Mouse (Mus musculus) right cerebral cortex, adult 18-20 months (tissue): ENCODE measurements around the gene Slc25a29.

Experiments
- DNase-seq: peaks from one replicate; pipeline ENCODE4 v3.0.0; 2022; ENCODE audit warnings: mixed read lengths

Slc25a29 gene

DNA sequence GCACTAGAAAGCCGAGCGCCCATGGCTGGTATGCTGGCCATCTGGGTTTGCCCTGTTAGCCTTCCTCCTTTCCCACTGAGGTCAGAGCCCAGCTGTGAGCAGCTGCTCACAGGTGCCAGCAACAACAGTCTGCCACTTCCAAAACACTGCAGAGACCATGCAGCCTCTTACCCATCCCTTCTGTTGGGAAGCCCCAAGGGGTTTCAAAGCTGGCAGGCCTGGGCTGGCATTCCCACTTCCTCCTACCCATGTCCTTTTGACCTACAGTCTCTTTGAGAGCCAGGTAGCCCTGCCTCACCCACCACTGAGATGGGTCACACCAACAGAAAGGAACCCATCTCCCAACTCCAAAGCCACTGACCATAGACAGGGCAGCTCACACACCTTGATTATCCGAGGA is 2.3 kb downstream of the Slc25a29 start:
- DNase-seq: no peak

DNA sequence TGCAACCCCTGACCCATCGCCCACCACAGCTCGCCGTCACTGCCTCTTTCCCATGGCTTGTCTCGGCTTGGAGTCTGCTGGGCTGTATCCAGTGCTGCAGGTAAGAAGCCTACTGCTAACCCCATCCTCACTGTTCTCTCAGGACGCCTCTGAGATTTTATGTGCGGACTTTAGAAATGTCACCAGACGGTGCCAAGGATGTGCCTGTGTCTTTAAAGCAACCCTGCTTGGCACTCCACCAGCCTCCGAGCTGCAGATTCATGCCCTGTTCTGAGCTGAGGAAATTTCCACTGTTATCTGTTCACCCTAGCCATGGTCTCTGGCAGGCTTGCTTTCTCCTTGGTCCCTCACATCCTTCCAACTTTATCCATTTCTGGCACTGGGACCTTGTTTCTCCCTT is 2.8 kb downstream of the Slc25a29 start:
- peak; percentile 37 for DNase-seq

DNA sequence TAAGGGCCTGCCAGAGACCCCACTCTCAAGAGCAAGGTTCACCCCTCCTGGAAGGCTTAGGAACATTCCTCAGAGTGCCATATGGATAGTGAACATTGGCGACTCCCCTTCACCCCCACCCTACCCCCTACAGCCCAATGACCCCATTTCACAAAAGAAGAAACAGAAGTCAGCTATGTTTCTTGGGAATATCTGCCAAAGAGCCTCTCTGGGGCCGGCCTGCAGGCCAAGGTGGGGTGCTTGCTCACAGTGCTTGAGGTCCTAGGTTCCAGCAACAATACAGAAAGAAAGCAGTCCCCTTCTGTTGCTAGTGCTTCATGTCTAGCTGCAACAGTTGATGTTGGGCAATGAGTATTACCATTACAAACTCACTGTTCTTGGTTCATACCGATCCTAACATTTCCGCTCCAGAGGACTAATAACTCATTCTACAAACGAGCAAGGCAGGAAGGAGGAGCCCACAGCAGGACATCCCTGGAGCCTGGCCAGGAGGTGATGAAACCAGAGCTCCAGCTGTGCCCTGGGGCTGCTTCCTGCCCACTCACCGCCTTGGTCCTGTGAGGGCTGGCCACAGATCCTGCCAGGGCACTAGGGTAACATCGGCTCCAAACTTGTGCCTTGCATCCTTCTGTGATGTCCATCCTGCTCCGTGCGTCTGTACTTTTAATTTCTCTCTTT is 3.6 kb downstream of the Slc25a29 start:
- DNase-seq: peak; percentile 40

DNA sequence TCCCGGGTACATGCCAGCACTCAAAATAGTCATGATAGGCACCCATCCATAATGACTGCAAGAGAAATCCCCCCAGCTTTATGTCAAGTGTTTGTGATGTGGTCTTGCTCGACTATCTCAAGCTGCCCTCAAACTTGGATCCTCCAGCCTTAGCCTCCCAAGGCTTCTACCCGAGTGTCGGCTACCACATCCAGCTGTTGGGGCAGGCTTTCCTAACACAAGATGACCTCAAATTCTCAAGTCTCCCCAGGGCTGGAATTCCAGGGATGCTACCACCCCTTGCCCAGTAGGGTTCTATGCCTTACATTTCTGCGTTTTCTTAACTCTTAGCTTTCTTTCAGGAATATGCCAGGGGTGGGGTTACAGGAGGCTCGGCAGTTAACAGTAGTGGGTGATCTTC is 5.3 kb downstream of the Slc25a29 start:
- no peak for DNase-seq

DNA sequence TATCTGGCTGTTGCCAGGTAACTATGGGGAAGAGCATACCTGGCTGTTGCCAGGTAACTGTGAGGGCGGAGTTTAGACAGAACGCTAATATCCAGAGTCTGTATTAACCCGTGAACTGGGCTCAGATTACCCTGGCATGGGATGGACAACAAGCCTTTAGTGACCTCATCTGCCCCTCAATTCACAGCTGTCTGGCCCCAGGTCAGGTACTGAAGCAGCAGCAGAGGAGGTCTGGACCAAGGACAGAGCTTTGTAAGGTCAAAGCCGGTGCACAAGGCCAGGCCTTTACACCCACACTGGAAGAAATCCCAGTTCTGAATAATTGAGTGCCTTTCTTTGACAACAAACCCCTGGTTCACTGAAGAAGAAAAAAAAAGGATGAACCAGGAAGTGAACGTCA is 6.0 kb downstream of the Slc25a29 start:
- DNase-seq: no peak

DNA sequence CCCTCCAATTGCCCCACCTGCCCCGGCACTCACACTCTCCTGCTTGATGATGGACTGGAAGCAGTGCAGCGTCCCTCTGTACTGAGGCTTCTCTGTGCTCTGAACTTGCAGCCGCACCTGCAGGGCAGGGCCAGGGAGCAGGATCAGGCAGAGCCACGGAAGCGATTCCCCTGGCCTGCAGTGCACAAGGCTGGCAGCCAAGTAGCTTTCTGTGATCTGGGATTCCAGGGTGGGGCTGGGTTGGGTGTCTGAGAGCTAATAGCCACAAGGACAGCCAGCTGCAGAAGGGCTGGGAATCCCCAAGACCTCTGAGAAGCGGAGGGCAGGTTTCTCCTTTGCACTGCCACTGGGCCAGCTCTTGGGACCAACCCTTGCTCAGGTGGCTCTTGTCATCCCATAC is 8.0 kb downstream of the Slc25a29 start:
- no peak for DNase-seq

DNA sequence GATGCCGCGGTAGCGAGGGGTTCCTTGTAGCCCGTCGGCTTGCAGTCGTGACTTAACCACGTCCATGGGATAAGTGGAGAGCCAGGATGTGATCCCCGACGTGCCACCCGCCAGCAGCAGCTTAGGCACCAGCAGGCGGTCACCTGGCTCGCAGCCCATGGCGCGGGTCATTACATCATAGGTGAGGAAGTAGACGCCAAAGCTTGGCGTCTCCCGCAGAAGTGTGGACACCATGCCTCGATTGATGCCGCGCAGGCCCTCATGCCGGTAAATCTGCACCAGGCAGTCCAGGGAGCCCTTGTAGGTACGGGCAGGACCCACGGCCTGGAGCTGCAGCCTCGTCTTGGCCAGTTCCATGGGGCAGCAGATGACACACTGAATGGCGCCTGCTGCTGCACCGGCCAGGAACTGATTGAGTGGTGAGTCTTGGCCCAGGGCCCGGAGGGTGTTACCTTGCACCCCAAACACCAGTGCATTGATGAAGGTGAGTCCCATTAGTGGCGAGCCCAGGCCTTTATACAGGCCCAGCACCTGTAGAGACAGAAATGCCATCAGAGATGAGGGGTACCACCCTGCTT is 8.6 kb downstream of the Slc25a29 start:
- no peak for DNase-seq

DNA sequence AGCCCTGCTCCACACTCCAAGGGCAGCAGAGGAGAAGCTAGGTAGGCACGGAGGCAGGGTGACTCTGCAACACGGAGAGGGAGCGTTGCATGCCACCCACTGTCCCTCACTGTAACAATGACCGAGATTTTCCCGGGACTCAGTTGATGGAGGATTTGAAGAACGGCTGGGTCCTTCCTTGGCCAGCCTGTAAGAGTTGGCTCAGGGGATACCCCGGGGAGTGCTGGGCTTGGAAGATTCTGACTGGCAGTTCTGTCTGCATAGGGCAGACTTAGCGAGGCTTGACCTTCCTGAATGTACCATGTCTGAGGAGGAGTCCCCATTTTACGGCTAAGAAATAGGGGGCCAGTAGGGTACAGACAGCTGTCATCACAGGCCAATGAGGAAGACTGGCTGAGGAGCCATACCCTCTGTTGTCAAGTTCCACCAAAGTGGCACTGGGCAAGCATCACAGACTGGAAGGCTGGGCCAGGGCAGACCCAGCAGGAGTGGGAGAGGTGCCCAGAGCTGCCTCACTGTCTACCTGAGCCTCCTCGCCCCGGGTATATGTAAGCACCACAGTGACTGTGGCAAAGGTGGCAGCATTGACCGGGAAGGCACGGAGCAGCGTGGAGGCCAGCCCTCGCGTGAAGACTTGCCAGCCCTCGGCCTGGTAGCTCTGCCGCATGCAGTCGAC is 9.3 kb downstream of the Slc25a29 start:
- no peak for DNase-seq

DNA sequence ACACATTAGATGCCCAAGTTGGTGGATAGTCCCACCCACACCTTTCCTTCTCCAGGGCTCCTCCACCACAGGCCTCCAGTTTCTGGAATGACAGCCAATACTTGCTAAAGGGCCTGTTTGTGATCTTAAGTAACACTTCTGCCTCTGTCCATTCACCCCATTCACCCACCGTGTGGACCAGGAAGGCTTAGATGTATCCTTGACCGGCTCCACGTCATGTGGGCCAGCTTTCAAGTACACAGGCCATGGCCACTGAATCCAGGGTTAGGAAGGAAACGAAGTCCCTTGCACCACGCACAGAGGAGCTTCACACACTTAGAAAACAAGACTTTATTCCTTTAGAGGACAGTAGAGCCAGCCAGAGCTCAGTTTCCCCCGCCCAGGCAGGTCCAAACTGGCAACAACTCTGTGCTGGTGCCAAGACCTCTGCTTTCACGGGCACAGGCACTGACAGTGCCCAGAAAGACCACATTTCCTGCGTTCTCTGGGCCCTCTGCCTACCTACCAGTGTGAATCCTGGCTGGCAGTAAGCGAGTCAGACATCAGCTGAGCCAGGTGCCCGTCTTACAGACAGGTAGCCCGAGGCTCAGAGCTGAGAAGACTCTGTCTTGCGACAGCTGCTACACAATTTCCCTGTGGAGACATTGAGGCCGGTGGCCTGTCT is 10.0 kb downstream of the Slc25a29 start:
- DNase-seq: no peak

DNA sequence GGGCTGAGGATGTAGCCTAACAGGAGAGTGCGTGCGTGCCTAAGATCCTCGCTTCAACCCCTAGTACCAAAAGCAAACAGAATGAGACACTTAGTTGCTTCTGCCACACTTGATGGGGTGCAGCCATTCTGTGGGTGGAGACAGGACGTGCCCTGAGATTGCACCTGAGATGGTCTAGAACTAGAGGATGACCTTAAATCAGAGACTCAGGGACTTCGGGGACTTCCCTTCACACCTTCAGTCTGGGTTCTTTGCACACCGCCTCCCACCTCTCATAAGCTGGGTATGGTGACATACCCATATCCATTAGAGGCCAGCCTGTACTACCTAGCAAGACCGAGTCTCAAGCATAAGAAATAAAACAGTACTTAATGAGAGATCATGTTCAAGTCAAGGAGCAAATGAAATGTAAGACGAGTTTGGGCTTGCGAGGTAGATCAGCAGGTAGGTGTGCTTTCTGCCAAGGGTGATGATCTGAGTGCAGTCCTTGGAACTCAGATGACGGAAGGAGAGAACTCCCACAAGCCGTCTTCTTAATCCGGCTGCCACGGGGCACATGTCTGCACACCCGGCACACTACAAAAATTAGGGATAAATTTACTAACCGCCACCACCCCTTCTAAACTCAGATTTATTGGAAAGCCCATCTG is 11.3 kb downstream of the Slc25a29 start:
- DNase-seq: no peak

DNA sequence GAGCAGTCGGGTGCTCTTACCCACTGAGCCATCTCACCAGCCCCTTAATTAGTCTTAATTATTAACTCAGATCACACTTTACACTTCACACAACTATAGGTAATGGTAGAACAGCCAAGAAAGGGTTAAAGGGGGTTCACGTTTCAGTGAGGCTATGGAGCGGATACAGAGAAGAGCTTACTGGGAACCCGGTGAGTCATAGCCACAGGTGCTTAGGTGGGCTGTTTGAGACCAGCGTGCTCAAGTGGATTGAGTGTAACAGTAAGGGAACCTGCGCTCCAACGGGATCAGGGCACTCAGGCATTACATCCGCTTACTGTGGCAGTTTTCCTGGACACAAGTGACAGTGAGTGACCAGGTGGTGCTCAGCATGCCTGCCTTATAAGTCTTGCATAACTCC is 12.6 kb downstream of the Slc25a29 start:
- no peak for DNase-seq

DNA sequence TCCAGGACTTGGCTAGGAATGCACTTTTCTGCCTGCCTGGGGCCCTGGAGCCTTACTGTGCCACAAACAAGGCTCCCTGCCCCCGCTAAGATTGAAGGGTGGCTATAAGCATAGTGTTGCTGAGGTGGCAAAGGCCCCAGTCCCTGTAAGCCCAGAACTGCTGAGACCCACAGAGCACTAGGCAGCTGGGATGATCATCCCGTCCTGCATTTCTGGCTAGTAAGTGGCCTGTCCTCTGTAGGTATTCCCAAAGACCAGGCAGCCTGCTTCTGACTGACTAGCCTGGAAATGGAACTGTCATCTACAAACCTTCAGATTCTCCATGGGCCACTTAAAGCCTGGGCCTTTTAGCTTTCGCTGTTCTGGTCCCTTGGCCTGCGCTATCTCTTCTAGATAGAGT is 15.2 kb downstream of the Slc25a29 start:
- DNase-seq: no peak

DNA sequence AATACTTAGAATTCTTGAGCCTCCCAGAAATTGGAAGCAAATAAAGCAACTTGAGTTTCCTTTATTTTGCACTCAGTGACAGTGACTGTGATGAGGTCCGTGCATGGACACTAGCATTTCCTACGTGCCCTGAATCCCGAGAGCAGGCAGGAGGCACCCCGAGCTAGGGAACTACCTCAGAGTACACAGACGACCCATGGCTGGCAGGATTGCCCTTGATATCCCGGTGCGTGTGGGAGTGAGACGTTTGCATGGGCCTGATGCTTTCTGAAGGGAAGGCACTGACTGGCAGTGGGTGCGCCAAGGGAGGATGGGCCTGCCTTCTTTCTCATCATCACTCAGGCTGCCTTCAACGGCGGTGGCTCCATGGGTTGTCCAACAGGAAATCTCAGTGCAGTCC is 19.1 kb downstream of the Slc25a29 start:
- DNase-seq: no peak

DNA sequence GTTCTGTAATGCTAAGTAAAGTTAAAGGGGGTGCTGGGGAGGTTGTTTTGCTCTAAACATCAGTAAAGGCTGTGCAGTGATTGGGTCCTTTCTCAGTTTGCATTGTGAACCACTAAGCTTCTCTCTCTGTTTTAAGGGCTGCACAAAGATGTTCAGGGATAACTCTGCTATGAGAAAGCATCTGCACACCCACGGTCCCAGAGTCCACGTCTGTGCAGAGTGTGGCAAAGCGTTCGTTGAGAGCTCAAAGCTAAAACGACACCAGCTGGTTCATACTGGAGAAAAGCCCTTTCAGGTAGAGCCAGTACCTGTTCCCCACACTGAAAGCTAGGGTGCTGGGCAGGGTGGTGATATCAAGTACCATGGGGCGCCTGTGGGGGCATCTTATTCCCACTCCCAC is 21.2 kb downstream of the Slc25a29 start:
- peak; percentile 43 for DNase-seq

DNA sequence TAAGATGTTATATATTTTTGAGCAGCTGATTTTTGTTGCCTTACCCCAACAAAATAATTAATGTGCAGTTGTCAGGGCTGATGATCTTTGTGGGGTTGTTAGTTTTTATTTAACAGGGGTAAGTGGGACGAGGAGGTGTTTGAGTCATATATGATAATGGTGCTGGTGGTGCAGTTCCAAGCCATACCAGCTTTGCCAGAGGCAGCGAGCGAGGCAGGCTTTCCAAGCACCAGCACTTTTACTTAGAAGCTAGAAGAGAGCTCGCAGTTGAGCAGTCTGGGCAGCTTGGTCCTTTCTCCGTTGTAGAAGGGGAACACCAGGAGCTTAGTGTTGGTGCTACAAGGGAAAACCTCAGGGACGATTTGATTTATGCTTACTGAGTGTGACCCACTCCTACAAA is 23.2 kb downstream of the Slc25a29 start:
- DNase-seq: peak; percentile 41

DNA sequence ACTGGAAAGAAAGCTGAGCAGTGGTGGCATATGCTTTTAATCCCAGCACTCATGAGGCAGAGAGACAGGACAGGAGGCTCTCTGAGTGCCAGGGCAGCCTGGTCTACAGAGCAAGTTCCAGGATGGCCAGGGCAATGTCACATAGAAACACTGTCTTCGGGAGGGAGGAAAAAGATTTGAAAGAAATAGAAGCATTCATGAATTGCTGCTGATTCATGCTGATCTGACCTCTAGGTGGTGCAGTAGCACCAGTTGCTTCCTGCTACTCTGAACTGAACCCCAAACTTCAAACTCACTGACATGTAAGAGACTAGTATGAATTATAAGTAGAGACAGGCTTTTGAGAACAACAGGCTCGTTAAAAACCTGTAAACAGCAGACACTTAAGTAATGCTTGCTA is 24.6 kb downstream of the Slc25a29 start:
- no peak for DNase-seq

DNA sequence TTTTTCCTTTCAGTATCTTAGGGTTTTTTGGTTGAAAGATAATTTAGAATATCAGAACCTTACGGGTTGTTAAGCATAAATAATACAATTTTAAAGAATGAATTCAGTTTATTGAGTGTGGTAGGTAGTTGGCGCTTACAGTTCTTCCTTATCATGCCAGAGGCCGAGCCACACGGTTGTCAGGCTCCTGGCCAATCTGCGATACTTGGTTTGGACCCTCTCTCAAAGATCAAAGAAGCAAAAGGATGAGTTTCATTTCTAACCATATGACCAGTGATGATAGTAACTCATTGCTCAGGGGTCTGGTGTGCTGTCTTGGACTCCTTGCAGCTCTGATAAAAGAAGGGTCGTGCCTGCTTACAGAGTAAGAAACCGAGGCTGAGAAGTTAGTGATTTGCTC is 25.4 kb downstream of the Slc25a29 start:
- no peak for DNase-seq

DNA sequence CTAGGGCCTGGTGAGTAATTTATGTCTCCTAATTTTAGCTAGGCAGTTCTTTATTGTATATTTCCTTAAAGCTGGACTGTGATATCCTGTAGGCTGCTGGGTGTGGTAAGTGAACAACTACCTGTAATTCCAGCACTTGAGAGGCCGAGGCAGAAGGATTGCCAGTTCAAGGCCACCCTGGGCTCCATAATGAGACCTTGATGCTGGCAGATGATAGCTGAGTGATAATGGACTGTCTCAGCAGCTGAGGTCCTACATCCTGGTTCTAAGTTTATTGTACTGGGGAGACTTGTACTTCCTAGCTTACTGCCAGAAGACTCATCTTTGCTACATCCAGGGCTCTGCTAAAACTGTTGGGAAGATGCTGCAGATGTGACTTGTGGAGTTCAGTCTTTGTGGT is 25.9 kb downstream of the Slc25a29 start:
- no peak for DNase-seq

DNA sequence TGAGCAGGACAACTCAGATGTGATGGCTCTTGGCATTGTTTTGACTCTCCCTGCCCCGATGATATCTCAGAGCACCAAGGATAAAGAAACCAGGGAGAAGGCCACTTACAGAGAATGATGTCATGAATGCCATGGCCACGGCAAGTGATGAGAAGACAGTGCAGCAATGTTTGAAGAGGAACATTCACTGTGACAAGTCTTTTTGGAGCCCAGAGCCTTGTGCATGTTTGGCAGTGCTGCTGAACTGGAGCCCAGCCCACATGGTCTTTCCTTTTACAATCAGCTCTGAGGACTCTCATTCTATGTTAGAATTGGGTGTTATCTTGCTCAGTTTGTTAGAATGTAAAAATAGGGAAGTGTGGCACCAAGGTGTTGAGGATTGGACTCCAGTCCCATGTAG is 27.2 kb downstream of the Slc25a29 start:
- no peak for DNase-seq

DNA sequence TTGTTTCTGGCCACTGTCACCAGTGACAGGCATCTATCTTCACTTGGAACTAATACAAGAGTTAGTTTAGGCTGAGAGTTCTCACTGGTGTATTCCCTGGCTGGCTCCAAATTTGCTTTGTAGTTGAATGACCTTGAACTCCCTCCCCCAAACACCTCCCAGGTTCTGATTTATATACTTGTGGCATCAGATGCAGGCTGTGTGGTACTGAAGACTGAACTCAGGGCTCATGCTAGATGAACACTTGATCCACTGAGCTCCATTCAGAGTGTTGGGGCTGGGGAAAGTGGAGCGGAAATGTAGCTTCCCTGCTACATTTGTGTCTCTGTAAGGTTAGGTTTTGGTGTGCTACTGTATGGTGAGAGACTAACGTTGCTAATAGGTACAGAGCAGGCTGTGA is 31.3 kb downstream of the Slc25a29 start:
- DNase-seq: no peak

DNA sequence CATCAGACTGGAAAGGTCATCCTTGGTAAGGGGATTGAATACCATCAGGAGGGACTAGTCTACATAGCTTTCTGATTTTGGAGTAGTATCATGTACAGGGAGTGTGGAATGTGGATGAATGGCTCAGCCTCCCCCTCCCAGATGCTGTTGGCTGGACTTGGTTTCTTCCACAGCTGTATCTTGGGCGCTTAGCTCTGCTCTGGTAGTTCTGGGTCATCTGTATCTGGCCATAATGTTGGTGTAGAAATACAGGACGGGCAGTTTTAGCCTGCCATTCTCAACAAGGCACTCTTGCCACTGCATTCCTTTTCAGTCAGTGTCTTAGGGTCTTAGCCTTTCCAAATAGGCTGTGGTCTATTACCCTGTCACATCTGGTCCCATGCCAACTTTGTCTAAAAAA is 34.1 kb downstream of the Slc25a29 start:
- no peak for DNase-seq

DNA sequence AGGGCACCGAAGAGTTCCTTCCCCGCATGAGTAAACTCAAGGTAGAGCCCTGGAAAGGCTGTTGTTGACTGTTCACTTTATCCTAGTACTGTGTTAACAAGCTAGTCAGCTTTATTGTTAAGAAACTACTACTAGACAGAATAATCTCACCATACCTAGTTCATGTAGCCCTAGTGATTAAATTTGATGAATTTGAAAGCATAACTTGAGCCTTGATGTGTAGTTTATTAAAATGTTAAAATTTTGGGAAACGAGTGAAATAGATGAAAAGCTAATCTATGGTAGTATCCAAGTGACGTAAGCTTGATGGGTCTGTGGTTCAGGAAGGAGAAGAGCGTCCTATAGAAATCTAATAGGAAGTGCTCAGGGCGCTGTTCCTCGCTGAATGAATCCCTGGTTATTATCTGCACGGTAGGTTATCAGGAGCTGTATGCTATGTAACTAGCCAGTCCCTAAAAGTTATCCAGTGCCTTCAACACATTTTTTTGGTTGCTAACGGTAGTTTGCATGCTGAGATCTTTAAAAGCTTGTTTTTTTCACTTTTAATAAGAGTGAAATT is 40.6 kb downstream of the Slc25a29 start:
- no peak for DNase-seq

DNA sequence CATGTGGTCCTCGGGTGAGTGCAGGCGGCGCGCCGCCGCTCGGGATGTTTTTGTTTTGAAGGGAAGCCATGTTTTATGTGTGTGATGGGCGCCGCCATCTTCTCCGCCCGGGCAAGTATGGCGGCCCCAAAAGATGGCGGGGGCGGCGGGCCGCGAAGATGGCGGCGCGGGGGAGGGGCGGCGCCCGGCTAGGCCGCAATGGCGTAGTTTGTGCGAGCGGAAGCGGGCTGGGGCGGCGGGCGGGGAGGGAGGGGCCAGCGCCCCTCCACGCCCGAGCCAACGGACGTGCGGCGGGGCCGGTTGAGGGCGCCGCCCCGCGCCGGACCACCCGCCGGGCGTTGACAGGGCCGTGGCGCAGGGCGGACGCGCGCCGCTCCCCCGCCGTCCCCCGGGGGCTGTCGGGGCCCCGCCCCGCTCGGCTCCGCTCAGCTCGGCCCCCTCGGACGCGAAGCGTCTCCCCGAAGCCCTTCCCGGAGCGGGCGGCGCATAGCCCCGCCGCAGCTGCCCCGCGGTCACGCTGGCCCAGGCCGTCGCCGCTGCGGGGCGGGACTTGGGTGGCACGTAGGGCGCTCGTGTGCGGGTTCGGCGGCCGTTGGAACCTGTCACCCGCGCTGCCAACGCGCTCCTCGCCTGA is 41.5 kb downstream of the Slc25a29 start:
- peak; percentile 86 for DNase-seq
